Mouse (Mus musculus) mouse trophoblast stem cell (cell line): ENCODE measurements around the gene Timm29.

Experiments used
- in situ Hi-C, 2 experiments: fragments of 300-500 bp; cut with MseI, MboI; formaldehyde crosslinking; loops; 2 replicates in 1 of 2; 3 replicates in 1 of 2; pipeline ENCODE4 v1.15.1; 2025

Timm29 gene

DNA sequence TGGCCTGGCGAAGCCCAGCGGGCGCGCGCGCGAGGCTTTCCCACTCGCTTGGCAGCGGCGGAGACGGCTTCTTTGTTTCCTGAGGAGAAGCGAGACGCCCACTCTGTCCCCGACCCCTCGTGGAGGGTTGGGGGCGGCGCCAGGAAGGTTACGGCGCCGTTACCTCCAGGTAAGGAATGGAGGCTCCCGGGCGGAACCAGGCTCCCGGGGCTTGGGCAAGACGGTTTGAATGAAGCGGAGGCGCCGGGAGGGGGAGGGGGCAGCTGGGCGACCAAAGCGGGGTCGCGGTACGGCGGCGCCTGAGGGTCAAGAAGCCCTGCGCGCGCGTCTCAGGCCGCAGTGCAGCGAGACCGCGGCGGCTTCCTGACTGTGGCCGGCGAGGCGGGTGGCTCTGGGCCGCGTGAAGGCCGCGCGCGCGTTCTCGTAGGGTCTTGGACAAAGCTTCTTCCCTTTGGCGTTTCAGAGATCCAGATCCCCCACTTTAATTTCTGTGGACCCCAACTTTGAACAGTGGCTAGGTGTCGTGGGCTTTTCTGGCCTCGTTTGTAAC is 23.8 kb downstream of the Timm29 start:
- in situ Hi-C loops = no loop called here

DNA sequence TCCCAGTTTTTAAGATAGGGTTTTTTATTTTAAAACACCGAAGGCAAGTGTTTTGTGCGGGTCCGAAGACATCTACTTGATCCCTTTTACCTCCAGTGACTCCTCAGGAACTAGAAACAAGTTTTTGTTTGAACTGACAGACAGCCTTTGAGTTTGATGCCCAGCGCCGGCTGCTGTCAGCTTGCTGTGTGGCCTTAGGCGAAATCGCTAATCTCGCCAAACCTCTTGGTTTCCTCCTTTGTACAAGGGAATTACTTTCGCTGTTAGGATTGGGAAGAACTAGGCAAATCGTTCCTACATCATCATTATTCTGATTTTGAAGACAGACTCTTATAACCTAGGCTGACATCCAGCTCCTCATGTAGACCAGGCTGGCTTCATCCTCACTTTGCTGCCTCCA is 24.5 kb downstream of the Timm29 start:
- in situ Hi-C loops = no loop called here

DNA sequence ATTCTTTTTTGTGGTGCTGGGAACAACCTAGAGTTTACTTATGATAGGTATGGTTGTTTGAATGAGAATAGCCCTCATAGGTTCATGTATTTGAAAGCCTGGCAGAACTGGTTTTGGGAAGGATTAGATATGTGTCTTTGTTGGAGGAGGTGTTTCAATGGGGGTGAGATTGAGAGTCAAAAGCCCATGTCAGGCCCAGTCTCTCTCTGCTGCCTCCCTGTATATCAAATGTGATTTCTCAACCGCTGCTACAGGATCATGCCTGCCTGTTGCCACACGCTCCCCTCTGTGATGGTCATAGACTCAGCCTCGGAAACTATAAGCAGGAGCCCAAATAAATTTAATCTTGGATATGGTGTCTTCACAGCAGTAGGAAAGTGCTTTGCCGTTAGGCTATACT is 27.7 kb downstream of the Timm29 start:
- in situ Hi-C loops = no loop called here

GRCm38 (mm10) chr9:21622676-21623075 is 30.2 kb downstream of the Timm29 start:
- in situ Hi-C loops = no loop called here

DNA sequence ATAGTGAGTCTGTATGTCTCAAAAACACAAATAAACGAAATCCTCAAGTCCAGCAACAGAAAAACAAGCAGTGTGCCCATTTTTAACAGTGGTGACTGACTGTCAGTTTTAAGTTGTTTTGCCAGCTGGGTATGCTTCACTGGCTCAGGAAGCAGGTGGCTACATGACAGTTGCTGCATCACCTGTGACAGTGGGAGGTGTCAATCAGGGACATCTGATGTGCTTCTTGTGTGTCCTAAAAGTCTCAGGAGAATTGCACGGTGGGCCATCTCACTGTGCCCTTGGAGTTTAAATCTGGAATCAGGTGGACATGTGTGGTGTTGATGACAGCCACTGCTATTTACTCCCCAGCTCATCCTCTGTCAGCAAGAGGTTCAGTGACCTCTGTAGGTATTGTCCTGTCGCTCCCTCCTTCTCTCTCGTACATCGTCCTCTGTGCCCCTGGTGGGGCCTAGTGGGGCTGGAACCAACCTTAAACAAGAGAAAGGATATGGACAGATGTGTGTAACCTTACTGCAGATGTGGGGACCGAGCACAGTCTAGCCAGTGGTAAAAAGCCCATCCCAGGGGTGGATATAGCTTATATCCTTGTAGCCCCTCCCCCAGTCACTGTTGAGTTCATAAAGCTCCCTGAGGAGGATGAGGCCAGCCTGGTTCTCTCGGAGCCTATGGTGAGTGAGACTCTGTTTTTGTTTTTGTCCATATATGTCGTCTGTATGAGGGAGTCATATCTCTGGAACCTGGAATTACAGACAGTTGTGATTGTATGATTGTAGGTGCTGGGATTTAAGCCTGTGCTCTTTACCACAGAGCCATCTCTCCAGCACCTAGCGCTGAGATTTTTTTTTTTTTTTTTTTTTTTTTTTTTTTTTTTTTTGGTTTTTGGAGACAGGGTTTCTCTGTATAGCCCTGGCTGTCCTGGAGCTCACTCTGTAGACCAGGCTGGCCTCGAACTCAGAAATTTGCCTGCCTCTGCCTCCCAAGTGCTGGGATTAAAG is 33.1 kb downstream of the Timm29 start:
- in situ Hi-C loops = no loop called here

- in situ Hi-C loops = no loop called here
These were observed 34.0 kb downstream of the Timm29 start for GRCm38 (mm10) chr9:21626571-21626970.

GRCm38 (mm10) chr9:21627145-21627795 is 34.7 kb downstream of the Timm29 start:
- in situ Hi-C loops = no loop called here

DNA sequence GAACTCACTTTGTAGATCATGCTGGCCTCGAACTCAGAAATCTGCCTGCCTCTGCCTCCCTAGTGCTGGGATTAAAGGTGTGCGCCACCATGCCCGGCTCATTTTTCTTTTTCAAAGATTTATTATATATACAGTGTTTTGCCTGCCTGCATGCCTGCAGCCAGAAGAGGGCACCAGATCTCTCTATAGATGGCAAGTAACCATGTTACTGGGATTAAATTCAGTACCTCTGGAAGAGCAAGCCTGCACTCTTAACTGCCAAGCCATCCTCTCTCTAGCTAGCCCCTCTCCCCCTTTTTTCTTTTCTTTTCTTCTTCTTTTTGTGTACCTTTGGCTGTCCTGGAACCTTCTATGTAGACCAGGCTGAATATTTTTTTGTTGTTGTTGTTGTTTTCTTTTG is 38.2 kb downstream of the Timm29 start:
- in situ Hi-C loops = no loop called here

GRCm38 (mm10) chr9:21633106-21633505 is 40.6 kb downstream of the Timm29 start:
- in situ Hi-C loops = no loop called here

DNA sequence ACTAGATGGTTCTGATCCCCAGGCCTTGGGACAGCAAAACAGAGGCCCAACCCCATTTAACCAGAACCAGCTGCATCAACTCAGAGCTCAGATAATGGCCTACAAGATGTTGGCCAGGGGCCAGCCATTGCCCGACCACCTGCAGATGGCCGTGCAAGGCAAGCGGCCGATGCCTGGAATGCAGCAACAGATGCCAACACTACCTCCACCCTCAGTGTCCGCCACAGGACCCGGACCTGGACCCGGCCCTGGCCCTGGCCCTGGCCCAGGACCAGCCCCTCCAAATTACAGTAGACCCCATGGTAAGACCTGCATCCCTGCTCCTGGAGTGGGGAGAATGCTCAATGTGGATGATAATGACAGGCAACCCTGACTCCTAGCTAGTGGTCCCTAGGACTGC is 43.1 kb downstream of the Timm29 start:
- in situ Hi-C loops = no loop called here

- in situ Hi-C loops = no loop called here
These were observed 46.5 kb downstream of the Timm29 start for GRCm38 (mm10) chr9:21639031-21639430.
